Mouse (Mus musculus): ENCODE measurements around the gene Tmem117.

DNA sequence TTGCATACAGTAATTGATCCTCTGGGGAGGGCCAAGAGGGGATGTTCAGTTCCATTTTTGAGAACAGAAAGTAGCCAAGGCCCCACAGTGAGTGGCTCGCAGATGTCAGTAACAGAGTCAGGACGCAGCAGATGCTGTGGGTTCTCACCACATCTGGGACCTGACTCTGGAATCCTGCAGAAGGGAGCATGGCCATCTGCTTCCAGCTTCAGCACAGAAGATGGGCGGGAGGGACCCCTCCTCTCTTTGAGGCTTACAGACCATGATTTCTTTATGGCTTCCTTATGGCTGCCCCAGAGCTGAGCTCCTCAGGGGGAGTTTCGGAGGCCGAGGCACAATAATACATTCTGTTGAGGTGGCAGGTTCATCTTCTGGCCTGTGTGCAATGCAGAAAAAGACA is 182.5 kb downstream of the Tmem117 start:
- no peak for TF ChIP-seq POLR2A (IDR thresholded peaks at IDR 0.05; ENCODE audit: low read depth, low read length)
- no peak for TF ChIP-seq CTCF (IDR thresholded peaks at IDR 0.05; ENCODE audit: extremely low read depth, insufficient read length, insufficient replicate concordance, low read depth, low read length)

Measured in small intestine, adult 2 months (tissue).